Mouse (Mus musculus): ENCODE data around the gene H2-T23. TPM values are rescaled to one million over a fixed set of nuclear protein-coding genes. Genes with fewer than 3 reads are reported as not detected.

The H2-T23 gene
- polyA plus RNA-seq, 1 experiment = 17.3 TPM

DNA sequence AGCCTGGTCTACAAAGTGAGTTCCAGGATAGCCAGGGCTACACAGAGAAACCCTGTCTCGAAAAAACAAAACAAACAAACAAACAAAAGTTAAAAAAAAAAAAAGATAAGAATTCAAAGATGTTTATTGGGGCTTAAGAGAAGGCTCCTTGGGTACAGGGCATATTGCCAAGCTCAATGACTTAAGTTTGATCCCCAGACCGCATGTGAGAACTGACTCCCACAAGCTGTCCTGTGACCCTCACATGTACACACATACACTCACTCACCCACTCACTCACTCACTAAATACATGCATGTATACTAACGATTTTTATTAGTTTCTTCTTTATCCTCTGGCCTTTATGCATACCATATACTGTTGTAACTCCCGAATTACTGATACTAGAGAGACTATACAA lies 32.3 kb downstream of the H2-T23 start:
- H3K4me1 ChIP-seq (ENCODE audit: control insufficient read depth, insufficient read depth, low read length) = peaks cover 2% of the 10 kb centered on the region
- DNase-seq = no peak
- no peak for TF ChIP-seq POLR2A (IDR thresholded peaks at IDR 0.05; ENCODE audit: borderline replicate concordance, insufficient read depth, low read length)
- no peak for TF ChIP-seq CTCF (IDR thresholded peaks at IDR 0.05; ENCODE audit: borderline replicate concordance, insufficient read depth, low read depth, low read length)
- H3K27me3 ChIP-seq (ENCODE audit: control insufficient read depth, insufficient read depth, low read length) = no peaks in the 10 kb centered on the region
- H3K4me3 ChIP-seq (replicated peaks; ENCODE audit: insufficient read depth, low read depth, low read length) = no peak overlapping the region
- WGBS = 71% methylated on average over 4 of the region's 4 CpGs
- H3K27ac ChIP-seq (ENCODE audit: insufficient read depth, low read length) = no peak overlapping the region

DNA sequence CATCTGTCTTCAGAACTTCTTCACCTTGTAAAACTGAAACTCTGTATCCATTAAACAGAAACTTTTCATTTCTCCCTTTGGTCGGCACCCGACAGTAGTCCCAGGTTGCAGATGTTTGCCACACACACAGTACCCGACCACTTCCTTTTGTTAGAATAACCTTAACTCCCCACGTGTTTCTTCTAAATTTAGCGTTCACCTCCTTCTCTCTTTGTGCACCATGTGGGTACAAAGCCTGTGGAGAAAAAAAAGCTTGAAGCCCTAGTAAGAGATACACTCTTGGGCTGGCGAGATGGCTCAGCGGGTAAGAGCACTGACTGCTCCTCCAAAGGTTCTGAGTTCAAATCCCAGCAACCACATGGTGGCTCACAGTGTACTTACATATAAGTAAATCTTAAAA lies 33.3 kb downstream of the H2-T23 start:
- Histone ChIP-seq H3K4me3 (replicated peaks; ENCODE audit: insufficient read depth, low read depth, low read length) (no peak overlapping the region), H3K4me1 (ENCODE audit: control insufficient read depth, insufficient read depth, low read length) (no peaks in the 10 kb centered on the region; the same call in 1 of the 2 replicates), H3K27me3 (ENCODE audit: control insufficient read depth, insufficient read depth, low read length) (no peaks in the 10 kb centered on the region), H3K27ac (ENCODE audit: insufficient read depth, low read length) (no peak overlapping the region)
- no peak for DNase-seq
- TF ChIP-seq CTCF (IDR thresholded peaks at IDR 0.05; ENCODE audit: borderline replicate concordance, insufficient read depth, low read depth, low read length) (no peak), POLR2A (IDR thresholded peaks at IDR 0.05; ENCODE audit: borderline replicate concordance, insufficient read depth, low read length) (no peak)
- 71% methylated on average over 7 of the region's 7 CpGs for WGBS

DNA sequence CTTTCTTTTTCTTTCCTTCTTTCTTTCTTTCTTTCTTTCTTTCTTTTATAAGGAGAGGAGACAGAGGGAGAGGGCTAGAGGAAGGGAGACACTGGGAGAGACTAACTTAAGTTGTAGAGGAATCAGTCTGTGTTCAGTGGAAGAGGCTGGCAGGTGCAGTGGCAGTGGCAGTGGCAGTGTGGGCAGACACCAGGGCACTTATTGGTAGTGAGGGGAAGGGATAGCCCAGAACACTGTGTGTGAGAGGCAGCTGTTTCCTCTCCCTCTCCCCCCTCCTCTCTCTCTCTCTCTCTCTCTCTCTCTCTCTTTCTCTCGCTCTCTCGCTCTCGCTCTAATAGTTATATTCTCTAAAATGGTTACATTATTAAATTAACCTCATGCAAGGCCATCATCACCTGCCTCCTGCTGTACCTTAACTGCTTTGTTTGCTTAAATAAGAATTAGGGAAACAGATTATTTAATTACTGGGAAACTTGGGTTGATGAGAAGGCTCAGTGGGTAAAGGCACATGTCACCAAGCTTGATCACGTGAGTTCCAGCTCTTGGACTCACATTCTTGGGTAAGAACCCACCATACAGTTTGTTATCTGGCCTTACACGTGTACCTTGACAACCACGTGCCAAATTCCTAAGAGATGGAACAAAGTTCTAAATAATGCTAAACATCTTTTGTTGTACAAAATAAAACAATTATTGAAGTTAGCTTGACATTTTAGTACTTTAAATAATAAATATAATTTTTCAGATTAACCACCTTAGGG lies 33.9 kb downstream of the H2-T23 start:
- no peak for TF ChIP-seq CTCF (IDR thresholded peaks at IDR 0.05; ENCODE audit: borderline replicate concordance, insufficient read depth, low read depth, low read length)
- TF ChIP-seq POLR2A (IDR thresholded peaks at IDR 0.05; ENCODE audit: borderline replicate concordance, insufficient read depth, low read length) = no peak
- no peak for DNase-seq

DNA sequence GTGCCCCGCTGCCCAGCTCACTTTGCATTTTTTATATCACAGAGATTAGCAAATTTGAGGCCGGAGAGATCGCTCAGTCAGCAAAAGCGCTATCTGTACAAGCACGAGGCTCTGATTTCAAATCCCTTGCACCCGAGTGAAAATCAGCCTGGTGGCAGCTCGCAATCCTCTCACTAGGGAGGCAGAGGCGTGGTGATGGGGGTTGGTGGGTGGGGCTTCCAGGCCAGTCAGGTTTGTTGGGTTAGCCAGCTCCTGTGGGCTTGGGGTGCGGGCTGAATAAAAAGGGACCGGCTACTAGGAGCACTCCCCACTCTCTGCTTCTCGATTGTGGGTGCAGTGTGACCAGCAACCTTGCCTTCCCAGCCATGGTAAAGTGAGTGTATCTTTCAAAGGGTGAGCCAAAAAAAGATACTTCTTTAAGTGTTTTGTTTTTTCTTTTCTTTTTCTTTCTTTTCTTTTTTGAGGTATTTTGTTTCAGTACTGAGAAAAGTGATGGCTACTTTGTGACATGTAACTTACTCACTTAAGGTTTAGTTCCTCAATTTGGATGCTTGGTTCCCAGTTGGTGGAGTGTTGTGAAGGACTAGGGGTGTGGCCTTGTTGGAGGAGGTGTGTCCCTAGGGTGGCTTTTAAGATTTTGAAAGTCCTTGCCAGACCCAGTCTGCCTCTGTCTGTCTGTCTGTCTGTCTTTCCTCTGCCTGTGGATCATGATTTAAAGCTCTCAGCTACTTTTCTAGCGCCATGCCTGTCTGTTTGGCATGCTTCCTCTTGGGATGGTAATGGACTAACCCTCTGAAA lies 34.7 kb downstream of the H2-T23 start:
- DNase-seq = no peak
- Histone ChIP-seq H3K4me3 (replicated peaks; ENCODE audit: insufficient read depth, low read depth, low read length) (no peak overlapping the region), H3K27me3 (ENCODE audit: control insufficient read depth, insufficient read depth, low read length) (no peaks in the 10 kb centered on the region), H3K4me1 (ENCODE audit: control insufficient read depth, insufficient read depth, low read length) (no peaks in the 10 kb centered on the region; the same call in 1 of the 2 replicates), H3K27ac (ENCODE audit: insufficient read depth, low read length) (no peak overlapping the region)
- no peak for TF ChIP-seq POLR2A (IDR thresholded peaks at IDR 0.05; ENCODE audit: borderline replicate concordance, insufficient read depth, low read length)
- no peak for TF ChIP-seq CTCF (IDR thresholded peaks at IDR 0.05; ENCODE audit: borderline replicate concordance, insufficient read depth, low read depth, low read length)
- WGBS = 57% methylated on average over 12 of the region's 12 CpGs

More for the DNA sequence above, 33.9 kb downstream of the H2-T23 start:
- Histone ChIP-seq H3K27ac (ENCODE audit: insufficient read depth, low read length) (no peak overlapping the region), H3K4me1 (ENCODE audit: control insufficient read depth, insufficient read depth, low read length) (no peaks in the 10 kb centered on the region; the same call in 1 of the 2 replicates), H3K4me3 (replicated peaks; ENCODE audit: insufficient read depth, low read depth, low read length) (no peak overlapping the region), H3K27me3 (ENCODE audit: control insufficient read depth, insufficient read depth, low read length) (no peaks in the 10 kb centered on the region)
- 69% methylated on average over 6 of the region's 6 CpGs for WGBS

DNA sequence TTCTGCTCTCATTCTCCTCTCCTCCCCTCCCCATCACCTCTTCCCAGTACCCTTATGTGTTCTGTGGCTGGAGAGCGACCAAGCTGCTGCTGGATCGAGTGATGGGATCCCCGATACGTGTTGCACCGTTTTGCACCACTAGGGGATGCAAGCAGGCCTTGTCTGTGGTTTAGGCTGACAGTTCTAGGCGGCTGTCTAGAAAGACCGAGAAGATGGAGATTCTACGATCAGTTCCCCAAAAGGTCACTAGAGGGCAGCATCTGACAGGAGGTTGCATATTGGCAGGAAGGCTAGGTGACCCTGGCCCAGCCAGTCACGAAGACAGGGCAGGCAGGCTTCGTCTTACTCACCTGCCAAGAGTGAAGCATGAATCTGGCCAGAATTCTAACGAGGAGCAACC lies 35.7 kb downstream of the H2-T23 start:
- no peaks in the 10 kb centered on the region; the same call in 1 of the 2 replicates for H3K4me1 ChIP-seq (ENCODE audit: control insufficient read depth, insufficient read depth, low read length)
- TF ChIP-seq CTCF (IDR thresholded peaks at IDR 0.05; ENCODE audit: borderline replicate concordance, insufficient read depth, low read depth, low read length) = peak; percentile 97
- TF ChIP-seq POLR2A (IDR thresholded peaks at IDR 0.05; ENCODE audit: borderline replicate concordance, insufficient read depth, low read length) = no peak
- peak overlapping the region; percentile 1 for H3K4me3 ChIP-seq (replicated peaks; ENCODE audit: insufficient read depth, low read depth, low read length)
- peak; percentile 94 for DNase-seq
- H3K27ac ChIP-seq (ENCODE audit: insufficient read depth, low read length) = no peak overlapping the region
- WGBS = 0% methylated on average over 11 of the region's 11 CpGs
- H3K27me3 ChIP-seq (ENCODE audit: control insufficient read depth, insufficient read depth, low read length) = no peaks in the 10 kb centered on the region

DNA sequence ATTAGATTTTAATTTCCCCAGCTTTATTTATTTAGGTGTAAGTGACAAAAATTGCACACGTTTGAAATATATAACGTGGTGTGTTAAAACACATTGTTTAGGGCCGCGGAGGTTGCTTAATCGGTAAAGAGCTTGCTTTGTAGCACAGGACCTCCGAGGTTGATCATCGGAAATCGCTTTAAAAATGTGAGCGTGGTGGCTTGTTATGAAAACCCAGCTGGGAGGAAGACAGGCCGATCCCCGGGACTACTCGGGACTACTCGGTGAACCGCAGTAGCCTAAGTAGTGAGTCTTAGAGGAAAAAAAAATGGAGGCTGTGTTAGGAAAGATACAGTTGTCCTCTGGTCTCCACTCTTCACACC lies 37.8 kb downstream of the H2-T23 start:
- TF ChIP-seq CTCF (IDR thresholded peaks at IDR 0.05; ENCODE audit: borderline replicate concordance, insufficient read depth, low read depth, low read length) = no peak
- TF ChIP-seq POLR2A (IDR thresholded peaks at IDR 0.05; ENCODE audit: borderline replicate concordance, insufficient read depth, low read length) = no peak
- 3% methylated on average over 14 of the region's 14 CpGs for WGBS
- Histone ChIP-seq H3K4me3 (replicated peaks; ENCODE audit: insufficient read depth, low read depth, low read length) (peak overlapping the region; percentile 73), H3K4me1 (ENCODE audit: control insufficient read depth, insufficient read depth, low read length) (no peaks in the 10 kb centered on the region; the same call in 1 of the 2 replicates), H3K27ac (ENCODE audit: insufficient read depth, low read length) (no peak overlapping the region), H3K27me3 (ENCODE audit: control insufficient read depth, insufficient read depth, low read length) (no peaks in the 10 kb centered on the region)
- no peak for DNase-seq

DNA sequence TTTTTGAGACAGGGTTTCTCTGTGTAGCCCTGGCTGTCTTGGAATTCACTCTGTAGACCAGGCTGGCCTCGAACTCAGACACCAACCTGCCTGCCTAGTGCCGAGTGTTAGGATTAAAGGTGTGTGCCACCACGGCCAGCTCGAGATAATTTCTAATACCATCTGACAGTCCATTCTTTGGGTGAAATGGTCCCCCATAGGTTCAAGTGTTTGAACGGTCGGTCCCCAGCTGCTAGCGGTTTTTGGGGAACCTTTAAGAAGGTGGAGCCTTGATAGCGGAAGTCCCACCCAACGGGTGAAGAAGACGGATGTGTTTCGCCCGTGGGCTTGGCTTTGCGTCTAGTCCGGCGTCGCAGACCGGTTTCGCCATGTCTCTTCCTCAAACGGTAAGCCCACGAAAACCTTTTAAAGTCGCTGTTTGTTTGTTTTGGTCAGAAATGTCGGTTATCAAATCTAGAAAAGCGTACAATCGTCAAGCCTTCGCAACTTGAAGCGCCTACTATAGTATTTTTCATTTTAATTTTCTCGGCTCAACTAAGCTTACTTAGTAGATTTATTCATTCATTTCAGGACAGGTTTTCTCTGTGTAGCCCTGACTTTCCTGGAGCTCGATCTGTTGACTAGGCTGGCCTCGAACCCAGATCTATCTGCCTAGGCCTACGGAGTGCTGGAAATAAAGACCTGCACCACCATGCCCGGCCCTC lies 38.3 kb downstream of the H2-T23 start:
- peak overlapping the region; percentile 73 for H3K4me3 ChIP-seq (replicated peaks; ENCODE audit: insufficient read depth, low read depth, low read length)
- H3K27ac ChIP-seq (ENCODE audit: insufficient read depth, low read length) = no peak overlapping the region
- H3K4me1 ChIP-seq (ENCODE audit: control insufficient read depth, insufficient read depth, low read length) = no peaks in the 10 kb centered on the region; the same call in 1 of the 2 replicates
- no peak for TF ChIP-seq CTCF (IDR thresholded peaks at IDR 0.05; ENCODE audit: borderline replicate concordance, insufficient read depth, low read depth, low read length)
- peak; percentile 89; the same call in 1 of the 2 replicates for TF ChIP-seq POLR2A (IDR thresholded peaks at IDR 0.05; ENCODE audit: borderline replicate concordance, insufficient read depth, low read length)
- no peaks in the 10 kb centered on the region for H3K27me3 ChIP-seq (ENCODE audit: control insufficient read depth, insufficient read depth, low read length)
- peak; percentile 81 to 86 for DNase-seq
- 4% methylated on average over 31 of the region's 31 CpGs for WGBS

Data from cerebellum, adult 2 months (tissue).